In genomic region chr12:80518757-80519620, GRCm38 (mm10) we compare ENCODE assay signal across 8 mouse cellular contexts. TPM values are rescaled to one million over a fixed set of nuclear protein-coding genes. Genes with fewer than 3 reads are reported as not detected.
DNase-seq lines count a peak whose midpoint lies in the region; ATAC-seq and TF ChIP-seq lines count a peak whose summit lies in the region.

No protein-coding gene starts in this region.

- H3K4me3 ChIP-seq in forebrain, embryonic 11.5 days (ENCODE audit: low read depth, low read length): peak overlapping the region; percentile 85
- peak overlapping the region; percentile 66 for H3K4me3 ChIP-seq in intestine, embryonic 16.5 days (ENCODE audit: low read length)
- H3K4me3 ChIP-seq in liver, embryonic 16.5 days (ENCODE audit: low read depth, low read length): peak overlapping the region; percentile 36

- peak overlapping the region; percentile 91 for H3K9ac ChIP-seq in forebrain, embryonic 11.5 days (ENCODE audit: low read length)
- H3K9ac ChIP-seq in intestine, embryonic 16.5 days (ENCODE audit: low read depth, low read length): peak overlapping the region; percentile 66
- no peak overlapping the region for H3K9ac ChIP-seq in liver, embryonic 16.5 days (ENCODE audit: low read depth, low read length)

- peaks cover 14% of the 10 kb centered on the region for H3K4me1 ChIP-seq in forebrain, embryonic 11.5 days (replicated peaks; ENCODE audit: control insufficient read depth, insufficient read depth, low read length)
- peaks cover 13% of the 10 kb centered on the region for H3K4me1 ChIP-seq in intestine, embryonic 16.5 days (ENCODE audit: control insufficient read depth, insufficient read depth, low read length)
- no peaks in the 10 kb centered on the region for H3K4me1 ChIP-seq in liver, embryonic 16.5 days (ENCODE audit: control insufficient read depth, low read depth, low read length)

- H3K36me3 ChIP-seq in forebrain, embryonic 11.5 days (ENCODE audit: control insufficient read depth, insufficient read depth, low read length): no peaks in the 10 kb centered on the region
- no peaks in the 10 kb centered on the region for H3K36me3 ChIP-seq in intestine, embryonic 16.5 days (ENCODE audit: control insufficient read depth, insufficient read depth, low read length)
- H3K36me3 ChIP-seq in liver, embryonic 16.5 days (ENCODE audit: control insufficient read depth, insufficient read depth): no peaks in the 10 kb centered on the region

- peak; percentile 58 for DNase-seq in layer of hippocampus, adult 11-12 months (ENCODE audit: low spot score)
- DNase-seq in layer of hippocampus, adult 9-10 months (ENCODE audit: low spot score): no peak
- DNase-seq in brain, embryonic 14.5 days (ENCODE audit: low read depth): peak; percentile 90
- DNase-seq in forebrain, embryonic 11.5 days (ENCODE audit: low spot score): peak; percentile 88
- peak; percentile 34 to 50 for DNase-seq in right cerebral cortex, postnatal 36 days (ENCODE audit: low spot score in 2 of 2)
- DNase-seq in spleen, postnatal 4 days (ENCODE audit: low spot score in 2 of 2): no peak

- H3K9me3 ChIP-seq in forebrain, embryonic 11.5 days (ENCODE audit: control insufficient read depth, low read length): no peaks in the 10 kb centered on the region
- no peaks in the 10 kb centered on the region for H3K9me3 ChIP-seq in intestine, embryonic 16.5 days (ENCODE audit: control insufficient read depth, low read length)
- no peaks in the 10 kb centered on the region for H3K9me3 ChIP-seq in liver, embryonic 16.5 days (replicated peaks; ENCODE audit: control insufficient read depth, low read length)

- WGBS in forebrain, embryonic 11.5 days: under 1% methylated on average over 89 of the region's 90 CpGs
- under 1% methylated on average over 73 of the region's 90 CpGs for WGBS in intestine, embryonic 16.5 days
- 1% methylated on average over 90 of the region's 90 CpGs for WGBS in liver, embryonic 16.5 days (ENCODE audit: insufficient replicate concordance)

- ATAC-seq in forebrain, embryonic 11.5 days (replicated peaks; ENCODE audit: low FRiP score): peak; percentile 73
- peak; percentile 68 for ATAC-seq in intestine, embryonic 16.5 days
- ATAC-seq in liver, embryonic 16.5 days (ENCODE audit: low read depth): no peak

- H3K27me3 ChIP-seq in forebrain, embryonic 11.5 days (ENCODE audit: control insufficient read depth, insufficient read depth, low read length): peaks cover 7% of the 10 kb centered on the region; the same call in 1 of the 2 replicates
- H3K27me3 ChIP-seq in intestine, embryonic 16.5 days (replicated peaks; ENCODE audit: control insufficient read depth, insufficient read depth, low read length): peaks cover 52% of the 10 kb centered on the region
- H3K27me3 ChIP-seq in liver, embryonic 16.5 days (ENCODE audit: control insufficient read depth, insufficient read depth, low read depth, low read length): peaks cover 61% of the 10 kb centered on the region

- no peak for TF ChIP-seq CTCF in brain, embryonic 14.5 days (IDR thresholded peaks at IDR 0.05; ENCODE audit: borderline replicate concordance, extremely low read depth, insufficient read depth, insufficient read length)

- peak overlapping the region; percentile 90 for H3K27ac ChIP-seq in forebrain, embryonic 11.5 days (ENCODE audit: low read depth, low read length)
- peak overlapping the region; percentile 41; the same call in 1 of the 2 replicates for H3K27ac ChIP-seq in intestine, embryonic 16.5 days (ENCODE audit: low read length)
- no peak overlapping the region for H3K27ac ChIP-seq in liver, embryonic 16.5 days (ENCODE audit: low read length)

- peak overlapping the region; percentile 90 for H3K4me2 ChIP-seq in forebrain, embryonic 11.5 days (ENCODE audit: low read depth, low read length, severe bottlenecking)
- peak overlapping the region; percentile 96 for H3K4me2 ChIP-seq in intestine, embryonic 16.5 days (ENCODE audit: low read depth, low read length)
- peak overlapping the region; percentile 45 for H3K4me2 ChIP-seq in liver, embryonic 16.5 days (ENCODE audit: low read depth, low read length)

- peak; percentile 6; the same call in 1 of the 2 replicates for TF ChIP-seq POLR2A in brain, embryonic 14.5 days (IDR thresholded peaks at IDR 0.05; ENCODE audit: borderline replicate concordance, extremely low read depth, insufficient read depth, insufficient read length, poor library complexity, severe bottlenecking)

RNA-seq across cellular contexts. Expression of gene Galnt16, which starts 0.9 kb away (rescaled TPM):
- 13.2 and 28.1 TPM in 2 replicates for polyA plus RNA-seq in brain, embryonic 14.5 days (2012; rRNA removed)
- 19.9 and 20.3 TPM in 2 replicates for polyA plus RNA-seq in forebrain, embryonic 11.5 days (2014; fragmentation: Nextera tagmentation; extraction: Ambion mirVana)
- polyA plus RNA-seq in intestine, embryonic 16.5 days (2015; fragmentation: Nextera tagmentation; extraction: Ambion mirVana): 8.1 and 8.4 TPM in 2 replicates
- 0.15 and 0.53 TPM in 2 replicates for polyA plus RNA-seq in liver, embryonic 16.5 days (2015; fragmentation: Nextera tagmentation; extraction: Ambion mirVana)

RNA-seq across cellular contexts. Expression of gene Exd2, which starts 56.1 kb away (rescaled TPM):
- 54.5 and 59.5 TPM in 2 replicates for polyA plus RNA-seq in brain, embryonic 14.5 days (2012; rRNA removed)
- polyA plus RNA-seq in forebrain, embryonic 11.5 days (2014; fragmentation: Nextera tagmentation; extraction: Ambion mirVana): 49.5 and 51.7 TPM in 2 replicates
- 21.0 and 21.2 TPM in 2 replicates for polyA plus RNA-seq in intestine, embryonic 16.5 days (2015; fragmentation: Nextera tagmentation; extraction: Ambion mirVana)
- polyA plus RNA-seq in liver, embryonic 16.5 days (2015; fragmentation: Nextera tagmentation; extraction: Ambion mirVana): 5.7 and 7.1 TPM in 2 replicates

Comparison
In these comparisons a context has a peak if more than half of its experiments do, and no peak if none do; other contexts are left out.
1. DNase-seq: peak in layer of hippocampus, adult 11-12 months (single experiment), brain, embryonic 14.5 days (single experiment), forebrain, embryonic 11.5 days (single experiment) and right cerebral cortex, postnatal 36 days (2 of 2); none in layer of hippocampus, adult 9-10 months (single experiment) and spleen, postnatal 4 days (0 of 2).
2. H3K4me2 ChIP-seq: peak in every context shown above with its lines; median percentile 96 in intestine, embryonic 16.5 days; 90 in forebrain, embryonic 11.5 days; 45 in liver, embryonic 16.5 days.
3. Peak in every context shown above with its lines, with median percentiles within 50 percentile points of each other: H3K4me3 ChIP-seq.